Mouse (Mus musculus) stomach, embryonic 15.5 days (tissue): ENCODE data around the gene Plekhg1. TPM values are rescaled to one million over a fixed set of nuclear protein-coding genes. Genes with fewer than 3 reads are reported as not detected.
A peak's percentile ranks its signal among the peaks of the same experiment; 100 is the strongest.

ENCODE experiments used
- ATAC-seq: fragments of 200-750 bp; cut with Nextera tagmentation; 2 replicates; pipeline ENCODE4 v1.8.0; 2017; ENCODE audit warnings: low read depth, moderate number of reproducible peaks, moderate TSS enrichment; ENCODE audit not compliant: insufficient read depth, low FRiP score
- H3K27ac ChIP-seq: fragments of 300-500 bp; sonication (generic); 2 replicates; pipeline ENCODE4 v1.5.1; 2015; ENCODE audit warnings: mild to moderate bottlenecking, inconsistent platforms
- H3K27me3 ChIP-seq: fragments of 300-500 bp; sonication (generic); replicated peaks from 2 replicates; pipeline ENCODE4 v1.6.1; 2015; ENCODE audit warnings: inconsistent platforms
- H3K36me3 ChIP-seq: fragments of 300-500 bp; sonication (generic); 2 replicates; pipeline ENCODE4 v1.6.1; 2015; ENCODE audit warnings: inconsistent platforms
- H3K4me1 ChIP-seq: fragments of 300-500 bp; sonication (generic); 2 replicates; pipeline ENCODE4 v1.6.1; 2015; ENCODE audit warnings: inconsistent platforms
- H3K4me2 ChIP-seq: fragments of 300-500 bp; sonication (generic); 2 replicates; pipeline ENCODE4 v1.6.1; 2015; ENCODE audit warnings: mild to moderate bottlenecking, inconsistent platforms
- H3K4me3 ChIP-seq: fragments of 300-500 bp; sonication (generic); replicated peaks from 2 replicates; pipeline ENCODE4 v1.5.1; 2015; ENCODE audit warnings: inconsistent platforms
- H3K9ac ChIP-seq: fragments of 300-500 bp; sonication (generic); 2 replicates; pipeline ENCODE4 v1.6.1; 2015; ENCODE audit warnings: inconsistent platforms
- H3K9me3 ChIP-seq: fragments of 300-500 bp; sonication (generic); 2 replicates; pipeline ENCODE4 v1.6.1; 2016; ENCODE audit warnings: inconsistent platforms
- WGBS: fragments of 180-500 bp; shearing (Covaris S2); methylation state at CpG from one replicate; pipeline ENCODE4 v1.1.7; 2015; 5-methylcytosine and 5-hydroxymethylcytosine counted together
- polyA plus RNA-seq: library from polyadenylated mRNA; unstranded; fragments of >200 nt; fragmentation: Nextera tagmentation; extraction: Ambion mirVana; gene quantifications from 2 replicates; pipeline ENCODE4 v1.2.1, GENCODE M21; 2015

The Plekhg1 gene
- polyA plus RNA-seq, 1 experiment from 2014 or later: 9.2 TPM

- Histone ChIP-seq H3K9me3 (no peaks in the 10 kb centered on the region), H3K27me3 (no peaks in the 10 kb centered on the region)
- WGBS: 80% methylated on average over 11 of the region's 11 CpGs
These were observed 160.3 kb downstream of the Plekhg1 start for GRCm38 (mm10) chr10:3900416-3900956.

GRCm38 (mm10) chr10:3905747-3906146, 165.6 kb downstream of the Plekhg1 start:
- H3K36me3 ChIP-seq: no peaks in the 10 kb centered on the region; the same call in 1 of the 2 replicates
- no peak overlapping the region for H3K9ac ChIP-seq
- H3K4me1 ChIP-seq: no peaks in the 10 kb centered on the region
- no peak for ATAC-seq
- no peak overlapping the region for H3K27ac ChIP-seq
- H3K4me3 ChIP-seq: no peak overlapping the region
- no peaks in the 10 kb centered on the region for H3K27me3 ChIP-seq
- H3K4me2 ChIP-seq: no peak overlapping the region
- no peaks in the 10 kb centered on the region for H3K9me3 ChIP-seq
- WGBS: 87% methylated on average over 3 of the region's 3 CpGs

More at GRCm38 (mm10) chr10:3900416-3900956, 160.3 kb downstream of the Plekhg1 start:
- no peaks in the 10 kb centered on the region; the same call in 1 of the 2 replicates for H3K36me3 ChIP-seq
- no peak overlapping the region for H3K27ac ChIP-seq
- no peak overlapping the region for H3K4me3 ChIP-seq
- H3K4me1 ChIP-seq: no peaks in the 10 kb centered on the region
- no peak for ATAC-seq
- no peak overlapping the region for H3K9ac ChIP-seq
- no peak overlapping the region for H3K4me2 ChIP-seq

GRCm38 (mm10) chr10:3914104-3914503, 173.9 kb downstream of the Plekhg1 start:
- H3K36me3 ChIP-seq: no peaks in the 10 kb centered on the region
- no peaks in the 10 kb centered on the region for H3K27me3 ChIP-seq
- H3K9ac ChIP-seq: no peak overlapping the region
- no peak; the same call in 1 of the 2 replicates for ATAC-seq
- H3K4me3 ChIP-seq: no peak overlapping the region
- no peak overlapping the region for H3K4me2 ChIP-seq
- H3K27ac ChIP-seq: no peak overlapping the region
- H3K4me1 ChIP-seq: no peaks in the 10 kb centered on the region
- no peaks in the 10 kb centered on the region for H3K9me3 ChIP-seq
- WGBS: 62% methylated on average over 5 of the region's 5 CpGs

GRCm38 (mm10) chr10:3920368-3921152, 180.4 kb downstream of the Plekhg1 start:
- ATAC-seq: no peak
- Histone ChIP-seq H3K36me3 (no peaks in the 10 kb centered on the region; the same call in 1 of the 2 replicates), H3K27ac (no peak overlapping the region), H3K27me3 (no peaks in the 10 kb centered on the region), H3K9ac (no peak overlapping the region), H3K9me3 (no peaks in the 10 kb centered on the region), H3K4me1 (no peaks in the 10 kb centered on the region), H3K4me3 (no peak overlapping the region), H3K4me2 (no peak overlapping the region)
- WGBS: 72% methylated on average over 20 of the region's 20 CpGs

- WGBS: 68% methylated on average over 4 of the region's 4 CpGs
- H3K9me3 ChIP-seq: no peaks in the 10 kb centered on the region
- no peak overlapping the region for H3K9ac ChIP-seq
- no peak overlapping the region for H3K4me2 ChIP-seq
- H3K27me3 ChIP-seq: no peaks in the 10 kb centered on the region
- H3K4me3 ChIP-seq: no peak overlapping the region
- H3K27ac ChIP-seq: no peak overlapping the region
- no peak for ATAC-seq
- no peaks in the 10 kb centered on the region for H3K36me3 ChIP-seq
- H3K4me1 ChIP-seq: no peaks in the 10 kb centered on the region
These were observed 187.9 kb downstream of the Plekhg1 start for GRCm38 (mm10) chr10:3928008-3928545.

- Histone ChIP-seq H3K9me3 (no peaks in the 10 kb centered on the region), H3K4me3 (no peak overlapping the region), H3K36me3 (no peaks in the 10 kb centered on the region), H3K9ac (no peak overlapping the region), H3K27me3 (no peaks in the 10 kb centered on the region), H3K4me1 (no peaks in the 10 kb centered on the region), H3K4me2 (no peak overlapping the region), H3K27ac (no peak overlapping the region)
- ATAC-seq: no peak
These were observed 191.7 kb downstream of the Plekhg1 start for GRCm38 (mm10) chr10:3931831-3932230.

- 63% methylated on average over 12 of the region's 12 CpGs for WGBS
- Histone ChIP-seq H3K4me2 (no peak overlapping the region), H3K9ac (no peak overlapping the region), H3K4me1 (no peaks in the 10 kb centered on the region), H3K4me3 (no peak overlapping the region), H3K27ac (no peak overlapping the region), H3K36me3 (no peaks in the 10 kb centered on the region), H3K9me3 (no peaks in the 10 kb centered on the region), H3K27me3 (no peaks in the 10 kb centered on the region)
- no peak for ATAC-seq
These were observed 193.3 kb downstream of the Plekhg1 start for GRCm38 (mm10) chr10:3933311-3933940.

GRCm38 (mm10) chr10:3936864-3937263, 196.7 kb downstream of the Plekhg1 start:
- Histone ChIP-seq H3K36me3 (0 out of 2 replicates have a peak, but pooled peaks cover 3% of the 10 kb centered on the region), H3K9me3 (no peaks in the 10 kb centered on the region), H3K27ac (no peak overlapping the region), H3K27me3 (no peaks in the 10 kb centered on the region), H3K4me3 (no peak overlapping the region), H3K4me2 (no peak overlapping the region), H3K4me1 (peaks cover 8% of the 10 kb centered on the region; the same call in 1 of the 2 replicates), H3K9ac (no peak overlapping the region)
- no peak for ATAC-seq

- Histone ChIP-seq H3K36me3 (0 out of 2 replicates have a peak, but pooled peaks cover 3% of the 10 kb centered on the region), H3K27me3 (no peaks in the 10 kb centered on the region), H3K4me3 (no peak overlapping the region), H3K4me2 (no peak overlapping the region), H3K4me1 (peaks cover 8% of the 10 kb centered on the region; the same call in 1 of the 2 replicates), H3K9ac (no peak overlapping the region), H3K9me3 (no peaks in the 10 kb centered on the region), H3K27ac (peak overlapping the region; percentile 72)
- no peak for ATAC-seq
- WGBS: 80% methylated on average over 11 of the region's 11 CpGs
These were observed 199.9 kb downstream of the Plekhg1 start for GRCm38 (mm10) chr10:3939895-3940595.

GRCm38 (mm10) chr10:3940596-3940975, 200.4 kb downstream of the Plekhg1 start:
- Histone ChIP-seq H3K4me3 (no peak overlapping the region), H3K27ac (peak overlapping the region; percentile 72), H3K9me3 (no peaks in the 10 kb centered on the region), H3K9ac (no peak overlapping the region), H3K36me3 (0 out of 2 replicates have a peak, but pooled peaks cover 3% of the 10 kb centered on the region), H3K4me1 (peaks cover 8% of the 10 kb centered on the region; the same call in 1 of the 2 replicates), H3K4me2 (no peak overlapping the region), H3K27me3 (no peaks in the 10 kb centered on the region)
- 85% methylated on average over 6 of the region's 6 CpGs for WGBS
- ATAC-seq: no peak

- ATAC-seq: peak; percentile 88
- Histone ChIP-seq H3K27me3 (no peaks in the 10 kb centered on the region), H3K4me2 (no peak overlapping the region), H3K4me3 (no peak overlapping the region), H3K27ac (peak overlapping the region; percentile 72), H3K4me1 (peaks cover 8% of the 10 kb centered on the region; the same call in 1 of the 2 replicates), H3K9me3 (no peaks in the 10 kb centered on the region), H3K36me3 (0 out of 2 replicates have a peak, but pooled peaks cover 3% of the 10 kb centered on the region), H3K9ac (no peak overlapping the region)
- 30% methylated on average over 11 of the region's 11 CpGs for WGBS
These were observed 201.0 kb downstream of the Plekhg1 start for GRCm38 (mm10) chr10:3941054-3941757.
